Mouse (Mus musculus) olfactory bulb, adult 2 months (tissue): ENCODE measurements around the gene Olfr1328.

ENCODE experiments used
- CTCF ChIP-seq: fragments of 200-500 bp; IDR thresholded peaks from 2 replicates; pipeline ENCODE4 v1.5.1; 2012; ENCODE audit warnings: low read depth, mild to moderate bottlenecking, low read length, moderate library complexity; ENCODE audit not compliant: insufficient read depth
- POLR2A ChIP-seq: fragments of 200-500 bp; IDR thresholded peaks from 2 replicates; pipeline ENCODE4 v1.6.1; 2012; ENCODE audit warnings: mild to moderate bottlenecking, low read depth, low read length, moderate library complexity; ENCODE audit not compliant: insufficient read depth

- TF ChIP-seq POLR2A (no peak), CTCF (no peak)
Measured at GRCm38 (mm10) chr4:118961141-118961628, 22.8 kb upstream of the Olfr1328 start, which contains the start of gene Lao1.
